Mouse (Mus musculus) liver, adult 2 months (tissue): ENCODE results near the gene Rrnad1.

Source experiments
- CTCF ChIP-seq: fragments of 200-500 bp; IDR thresholded peaks from 2 replicates; pipeline ENCODE4 v1.5.1; 2011; ENCODE audit warnings: low read depth, low read length, control low read depth
- POLR2A ChIP-seq: fragments of 200-500 bp; IDR thresholded peaks from 2 replicates; pipeline ENCODE4 v1.6.1; 2011; ENCODE audit warnings: low read length, control low read depth; ENCODE audit not compliant: insufficient read depth; ENCODE audit errors: extremely low read depth

- TF ChIP-seq POLR2A (no peak), CTCF (no peak)
Observed at GRCm38 (mm10) chr3:87906981-87907857, 23.3 kb downstream of the Rrnad1 start.
